Mouse (Mus musculus) heart, embryonic 16.5 days (tissue): ENCODE data around the gene Arid3b. TPM values are rescaled to one million over a fixed set of nuclear protein-coding genes. Genes with fewer than 3 reads are reported as not detected.

Experiments used
- ATAC-seq: fragments of 200-750 bp; cut with Nextera tagmentation; replicated peaks from 2 replicates; pipeline ENCODE4 v1.8.0; 2017; ENCODE audit warnings: moderate number of reproducible peaks; ENCODE audit not compliant: insufficient read depth, low FRiP score; ENCODE audit errors: extremely low read depth
- H3K27ac ChIP-seq: fragments of 300-500 bp; sonication (generic); 2 replicates; pipeline ENCODE4 v1.5.1; 2014; ENCODE audit warnings: mild to moderate bottlenecking, low read length, control low read depth, moderate library complexity
- H3K27me3 ChIP-seq: fragments of 300-500 bp; sonication (generic); 2 replicates; pipeline ENCODE4 v1.6.1; 2014; ENCODE audit warnings: low read length, mixed read lengths; ENCODE audit not compliant: control insufficient read depth, insufficient read depth
- H3K36me3 ChIP-seq: fragments of 300-500 bp; sonication (generic); 2 replicates; pipeline ENCODE4 v1.6.1; 2014; ENCODE audit not compliant: control insufficient read depth, insufficient read depth
- H3K4me1 ChIP-seq: fragments of 300-500 bp; sonication (generic); 2 replicates; pipeline ENCODE4 v1.6.1; 2014; ENCODE audit warnings: low read length, mixed read lengths; ENCODE audit not compliant: control insufficient read depth, insufficient read depth
- H3K4me2 ChIP-seq: fragments of 300-500 bp; sonication (generic); 2 replicates; pipeline ENCODE4 v1.6.1; 2014; ENCODE audit warnings: low read depth, mild to moderate bottlenecking, control low read depth, low read length
- H3K4me3 ChIP-seq: fragments of 300-500 bp; sonication (generic); 2 replicates; pipeline ENCODE4 v1.5.1; 2014; ENCODE audit warnings: mild to moderate bottlenecking, control low read depth, low read length
- H3K9ac ChIP-seq: fragments of 300-500 bp; sonication (generic); 2 replicates; pipeline ENCODE4 v1.6.1; 2014; ENCODE audit warnings: low read length, control low read depth
- H3K9me3 ChIP-seq: fragments of 300-500 bp; sonication (generic); replicated peaks from 2 replicates; pipeline ENCODE4 v1.6.1; 2016; ENCODE audit warnings: low read length; ENCODE audit not compliant: control insufficient read depth
- WGBS: fragments of 180-500 bp; shearing (Covaris S2); extraction: QIAGEN DNeasy Blood & Tissue Kit; methylation state at CpG from one replicate; pipeline ENCODE4 v1.1.7; 2014; 5-methylcytosine and 5-hydroxymethylcytosine counted together
- polyA plus RNA-seq: library from polyadenylated mRNA; unstranded; fragments of >200 nt; fragmentation: Nextera tagmentation; extraction: Ambion mirVana; gene quantifications from 2 replicates; pipeline ENCODE4 v1.2.1, GENCODE M21; 2015

Gene Arid3b
- polyA plus RNA-seq, 1 experiment from 2014 or later = 8.8 TPM

GRCm38 (mm10) chr9:57764974-57765363 lies 71.6 kb downstream of the Arid3b start:
- peak; percentile 87 for ATAC-seq
- peak overlapping the region; percentile 94 for H3K4me2 ChIP-seq
- H3K9me3 ChIP-seq = no peaks in the 10 kb centered on the region
- H3K27ac ChIP-seq = peak overlapping the region; percentile 98
- peaks cover 13% of the 10 kb centered on the region for H3K36me3 ChIP-seq
- H3K9ac ChIP-seq = peak overlapping the region; percentile 96
- WGBS = under 1% methylated on average over 42 of the region's 45 CpGs
- H3K4me1 ChIP-seq = peaks cover 57% of the 10 kb centered on the region
- peak overlapping the region; percentile 91 for H3K4me3 ChIP-seq
- no peaks in the 10 kb centered on the region for H3K27me3 ChIP-seq

- Histone ChIP-seq H3K36me3 (peaks cover 17% of the 10 kb centered on the region), H3K27me3 (no peaks in the 10 kb centered on the region), H3K27ac (peak overlapping the region; percentile 98), H3K4me3 (peak overlapping the region; percentile 91), H3K9me3 (no peaks in the 10 kb centered on the region), H3K4me1 (peaks cover 51% of the 10 kb centered on the region), H3K9ac (peak overlapping the region; percentile 96), H3K4me2 (peak overlapping the region; percentile 94)
- peak; percentile 47 for ATAC-seq
- WGBS = under 1% methylated on average over 57 of the region's 57 CpGs
These were observed 72.2 kb downstream of the Arid3b start for GRCm38 (mm10) chr9:57764147-57764973.

GRCm38 (mm10) chr9:57762563-57762991 lies 74.0 kb downstream of the Arid3b start:
- Histone ChIP-seq H3K27ac (peak overlapping the region; percentile 98), H3K4me1 (peaks cover 50% of the 10 kb centered on the region), H3K9me3 (no peaks in the 10 kb centered on the region), H3K4me3 (peak overlapping the region; percentile 91; the same call in 1 of the 2 replicates), H3K36me3 (peaks cover 33% of the 10 kb centered on the region), H3K27me3 (no peaks in the 10 kb centered on the region), H3K9ac (peak overlapping the region; percentile 19), H3K4me2 (peak overlapping the region; percentile 94)
- 36% methylated on average over 6 of the region's 6 CpGs for WGBS
- ATAC-seq = no peak

- peak overlapping the region; percentile 91; the same call in 1 of the 2 replicates for H3K4me3 ChIP-seq
- H3K4me2 ChIP-seq = peak overlapping the region; percentile 94
- H3K9me3 ChIP-seq = no peaks in the 10 kb centered on the region
- peak overlapping the region; percentile 12 for H3K9ac ChIP-seq
- WGBS = 84% methylated on average over 13 of the region's 13 CpGs
- peaks cover 44% of the 10 kb centered on the region for H3K4me1 ChIP-seq
- H3K36me3 ChIP-seq = peaks cover 39% of the 10 kb centered on the region
- peak overlapping the region; percentile 38; the same call in 1 of the 2 replicates for H3K27ac ChIP-seq
- ATAC-seq = no peak
- no peaks in the 10 kb centered on the region for H3K27me3 ChIP-seq
These were observed 74.7 kb downstream of the Arid3b start for GRCm38 (mm10) chr9:57761563-57762551.

GRCm38 (mm10) chr9:57760416-57761146 lies 76.0 kb downstream of the Arid3b start:
- Histone ChIP-seq H3K36me3 (peaks cover 44% of the 10 kb centered on the region), H3K4me3 (no peak overlapping the region), H3K4me1 (peaks cover 35% of the 10 kb centered on the region), H3K27me3 (no peaks in the 10 kb centered on the region), H3K27ac (no peak overlapping the region), H3K4me2 (no peak overlapping the region), H3K9me3 (no peaks in the 10 kb centered on the region), H3K9ac (no peak overlapping the region)
- WGBS = 91% methylated on average over 24 of the region's 24 CpGs
- no peak for ATAC-seq

GRCm38 (mm10) chr9:57759289-57759688 lies 77.3 kb downstream of the Arid3b start:
- 14% methylated on average over 6 of the region's 6 CpGs for WGBS
- H3K4me3 ChIP-seq = no peak overlapping the region
- no peak overlapping the region for H3K9ac ChIP-seq
- H3K4me1 ChIP-seq = peaks cover 35% of the 10 kb centered on the region
- no peaks in the 10 kb centered on the region for H3K9me3 ChIP-seq
- no peak overlapping the region for H3K27ac ChIP-seq
- H3K4me2 ChIP-seq = no peak overlapping the region
- no peaks in the 10 kb centered on the region for H3K27me3 ChIP-seq
- ATAC-seq = no peak
- peaks cover 57% of the 10 kb centered on the region for H3K36me3 ChIP-seq

- H3K27ac ChIP-seq = no peak overlapping the region
- H3K4me1 ChIP-seq = peaks cover 31% of the 10 kb centered on the region
- H3K9me3 ChIP-seq = no peaks in the 10 kb centered on the region
- no peak overlapping the region for H3K9ac ChIP-seq
- no peak for ATAC-seq
- peaks cover 65% of the 10 kb centered on the region for H3K36me3 ChIP-seq
- H3K27me3 ChIP-seq = no peaks in the 10 kb centered on the region
- H3K4me3 ChIP-seq = no peak overlapping the region
- 93% methylated on average over 22 of the region's 22 CpGs for WGBS
- no peak overlapping the region for H3K4me2 ChIP-seq
These were observed 78.1 kb downstream of the Arid3b start for GRCm38 (mm10) chr9:57758528-57758927.

- no peak for ATAC-seq
- Histone ChIP-seq H3K27me3 (no peaks in the 10 kb centered on the region), H3K9me3 (no peaks in the 10 kb centered on the region), H3K27ac (no peak overlapping the region), H3K4me2 (no peak overlapping the region), H3K9ac (no peak overlapping the region), H3K36me3 (peaks cover 70% of the 10 kb centered on the region), H3K4me1 (peaks cover 22% of the 10 kb centered on the region), H3K4me3 (no peak overlapping the region)
- whole genome bisulfite sequencing = 67% methylated on average over 3 of the region's 3 CpGs
These were observed 79.0 kb downstream of the Arid3b start for GRCm38 (mm10) chr9:57757578-57757977.
